Mouse (Mus musculus) lung, adult 2 months (tissue): Measurements from ENCODE around the gene Ntn1.

Source experiments
- CTCF ChIP-seq: fragments of 200-500 bp; IDR thresholded peaks from 2 replicates; pipeline ENCODE4 v1.5.1; 2011; ENCODE audit warnings: mild to moderate bottlenecking, low read length, control low read depth; ENCODE audit not compliant: insufficient read depth
- POLR2A ChIP-seq: fragments of 200-500 bp; IDR thresholded peaks from 2 replicates; pipeline ENCODE4 v1.6.1; 2011; ENCODE audit warnings: low read depth, mild to moderate bottlenecking, control low read depth, low read length, borderline replicate concordance; ENCODE audit errors: extremely low read depth

GRCm38 (mm10) chr11:68222209-68222608 is 178.4 kb downstream of the Ntn1 start:
- TF ChIP-seq POLR2A (no peak), CTCF (no peak)
